Mouse (Mus musculus): Measurements from ENCODE around the gene Mms19.

GRCm38 (mm10) chr19:41894959-41895358, 86.0 kb downstream of the Mms19 start:
- TF ChIP-seq POLR2A (IDR thresholded peaks at IDR 0.05; ENCODE audit: insufficient read depth, low read length) = no peak
- TF ChIP-seq CTCF (IDR thresholded peaks at IDR 0.05; ENCODE audit: low read depth, low read length) = no peak
- TF ChIP-seq EP300 (IDR thresholded peaks at IDR 0.05; ENCODE audit: insufficient read depth, low read depth, low read length) = no peak
